Mouse (Mus musculus) liver, adult 2 months (tissue): ENCODE measurements at regions not wholly inside any gene's neighbourhood (a gene's known extent, or its start where the extent isn't known, plus 50 kb on each side); places are given as distances from the start of the nearest gene placed in this dataset.

Experiments
- DNase-seq: peaks from one replicate; pipeline ENCODE4 v3.0.0-alpha.2; 2011; ENCODE audit warnings: low read depth, low spot score; ENCODE audit errors: extremely low read depth
- H3K27ac ChIP-seq: fragments of 200-500 bp; replicated peaks from 2 replicates; pipeline ENCODE4 v1.5.1; 2012; ENCODE audit warnings: low read depth, mild to moderate bottlenecking, control low read depth, inconsistent platforms, low read length; ENCODE audit not compliant: insufficient read depth
- H3K27me3 ChIP-seq: fragments of 200-500 bp; 2 replicates; pipeline ENCODE4 v1.6.1; 2012; ENCODE audit warnings: mild to moderate bottlenecking, moderate library complexity, low read length, inconsistent platforms; ENCODE audit not compliant: control insufficient read depth, insufficient read depth
- H3K36me3 ChIP-seq: fragments of 200-500 bp; 2 replicates; pipeline ENCODE4 v1.6.1; 2012; ENCODE audit warnings: low read length, inconsistent platforms; ENCODE audit not compliant: control insufficient read depth, insufficient read depth
- H3K4me1 ChIP-seq: fragments of 200-500 bp; 2 replicates; pipeline ENCODE4 v1.6.1; 2011; ENCODE audit warnings: low read length; ENCODE audit not compliant: control insufficient read depth, insufficient read depth
- H3K4me3 ChIP-seq: fragments of 200-500 bp; 2 replicates; pipeline ENCODE4 v1.5.1; 2011; ENCODE audit warnings: low read depth, mild to moderate bottlenecking, control low read depth, low read length, moderate library complexity; ENCODE audit not compliant: insufficient read depth
- H3K79me2 ChIP-seq: fragments of 200-500 bp; 2 replicates; pipeline ENCODE4 v1.6.1; 2012; ENCODE audit warnings: inconsistent platforms, mild to moderate bottlenecking, low read length, moderate library complexity; ENCODE audit not compliant: control insufficient read depth, insufficient read depth
- H3K9ac ChIP-seq: fragments of 200-500 bp; 2 replicates; pipeline ENCODE4 v1.6.1; 2012; ENCODE audit warnings: low read depth, mild to moderate bottlenecking, control low read depth, inconsistent platforms, low read length
- CTCF ChIP-seq: fragments of 200-500 bp; IDR thresholded peaks from 2 replicates; pipeline ENCODE4 v1.5.1; 2011; ENCODE audit warnings: low read depth, low read length, control low read depth
- POLR2A ChIP-seq: fragments of 200-500 bp; IDR thresholded peaks from 2 replicates; pipeline ENCODE4 v1.6.1; 2011; ENCODE audit warnings: low read length, control low read depth; ENCODE audit not compliant: insufficient read depth; ENCODE audit errors: extremely low read depth
- WGBS: fragments of 180-500 bp; shearing (Covaris S2); methylation state at CpG from one replicate; pipeline ENCODE4 v1.1.7; 2018; 5-methylcytosine and 5-hydroxymethylcytosine counted together

DNA sequence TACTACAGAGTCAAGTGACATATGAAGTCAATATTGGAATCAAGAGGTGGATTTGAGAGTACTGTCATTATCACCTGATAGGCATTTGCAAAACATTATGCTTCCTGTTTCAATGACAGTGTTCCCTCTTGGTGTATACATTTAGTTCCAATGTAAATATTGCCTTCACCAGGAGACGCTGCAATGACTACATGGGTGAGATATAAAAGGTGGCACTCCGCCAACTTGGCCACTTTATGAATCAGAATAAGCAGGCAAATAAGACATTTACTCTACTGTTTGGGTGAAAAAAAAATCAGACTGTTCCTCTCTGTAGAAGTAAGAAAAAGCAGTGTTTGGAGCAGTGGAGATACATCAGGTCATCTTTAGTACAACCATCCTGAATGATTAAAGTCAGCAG is 215.9 kb downstream of the Pros1 start:
- no peak overlapping the region for H3K4me3 ChIP-seq
- DNase-seq: no peak
- H3K4me1 ChIP-seq: no peaks in the 10 kb centered on the region
- no peak overlapping the region for H3K27ac ChIP-seq
- no peak overlapping the region for H3K9ac ChIP-seq
- H3K79me2 ChIP-seq: no peaks in the 10 kb centered on the region
- H3K36me3 ChIP-seq: no peaks in the 10 kb centered on the region
- TF ChIP-seq CTCF (no peak), POLR2A (no peak)
- no peaks in the 10 kb centered on the region for H3K27me3 ChIP-seq
- 63% methylated on average over 2 of the region's 2 CpGs for WGBS

- no peak overlapping the region for H3K9ac ChIP-seq
- H3K79me2 ChIP-seq: no peaks in the 10 kb centered on the region
- no peak for DNase-seq
- TF ChIP-seq POLR2A (no peak), CTCF (no peak)
- H3K4me3 ChIP-seq: no peak overlapping the region
- H3K36me3 ChIP-seq: no peaks in the 10 kb centered on the region
- H3K4me1 ChIP-seq: no peaks in the 10 kb centered on the region
- no peaks in the 10 kb centered on the region for H3K27me3 ChIP-seq
- no peak overlapping the region for H3K27ac ChIP-seq
- WGBS: 73% methylated on average over 4 of the region's 4 CpGs
Observed at GRCm38 (mm10) chr16:63075814-63076213, 221.7 kb downstream of the Pros1 start.

- no peaks in the 10 kb centered on the region for H3K36me3 ChIP-seq
- DNase-seq: no peak
- TF ChIP-seq POLR2A (no peak), CTCF (no peak)
- no peak overlapping the region for H3K27ac ChIP-seq
- no peaks in the 10 kb centered on the region for H3K4me1 ChIP-seq
- no peak overlapping the region for H3K4me3 ChIP-seq
- no peaks in the 10 kb centered on the region for H3K27me3 ChIP-seq
- no peak overlapping the region for H3K9ac ChIP-seq
- H3K79me2 ChIP-seq: no peaks in the 10 kb centered on the region
- 70% methylated on average over 3 of the region's 3 CpGs for WGBS
Observed at GRCm38 (mm10) chr16:63081383-63081782, 227.3 kb downstream of the Pros1 start.

GRCm38 (mm10) chr16:63083256-63083655 is 229.1 kb downstream of the Pros1 start:
- no peaks in the 10 kb centered on the region for H3K4me1 ChIP-seq
- H3K27me3 ChIP-seq: no peaks in the 10 kb centered on the region
- TF ChIP-seq CTCF: no peak
- no peak for TF ChIP-seq POLR2A
- no peak for DNase-seq
- no peaks in the 10 kb centered on the region for H3K36me3 ChIP-seq
- no peak overlapping the region for H3K27ac ChIP-seq
- no peaks in the 10 kb centered on the region for H3K79me2 ChIP-seq
- 75% methylated on average over 5 of the region's 5 CpGs for WGBS
- H3K9ac ChIP-seq: no peak overlapping the region
- no peak overlapping the region for H3K4me3 ChIP-seq

DNA sequence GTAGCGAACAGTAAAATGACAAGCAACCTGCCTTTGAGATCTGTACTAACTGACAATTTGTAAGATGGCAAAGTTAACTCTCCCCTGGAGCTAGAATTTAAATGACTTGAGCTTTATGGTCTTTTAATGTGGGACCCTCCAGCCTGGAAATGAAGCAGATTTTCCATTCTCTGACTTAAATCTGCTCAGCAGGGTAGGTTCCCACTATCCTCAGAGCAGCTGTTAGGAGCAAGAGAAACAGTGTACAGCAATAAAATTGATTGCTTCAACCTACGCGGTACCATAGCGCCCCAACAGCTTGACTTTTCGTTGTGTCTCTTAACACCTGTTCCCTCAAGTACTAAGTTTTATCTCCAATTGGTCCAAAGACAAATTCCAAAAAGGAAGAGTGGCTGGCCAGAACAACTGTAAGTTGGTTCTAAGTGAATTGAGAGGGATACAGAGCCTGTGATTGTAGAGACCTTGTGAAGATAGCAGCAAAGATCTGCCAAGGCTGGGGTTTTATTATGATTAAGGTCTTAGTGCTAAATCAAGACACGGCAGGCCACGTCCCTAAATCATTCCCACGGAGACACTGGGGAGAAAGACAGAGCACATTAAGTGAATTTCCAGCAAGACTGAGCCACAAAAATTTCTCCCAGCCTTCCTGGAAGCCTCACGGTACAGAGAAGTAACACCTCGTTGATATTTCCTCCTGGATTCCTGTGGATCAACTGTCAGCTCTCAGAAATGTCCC is 230.1 kb downstream of the Pros1 start:
- WGBS: 86% methylated on average over 10 of the region's 10 CpGs
- H3K27me3 ChIP-seq: no peaks in the 10 kb centered on the region
- H3K79me2 ChIP-seq: no peaks in the 10 kb centered on the region
- H3K4me3 ChIP-seq: no peak overlapping the region
- H3K4me1 ChIP-seq: no peaks in the 10 kb centered on the region
- no peak for DNase-seq
- TF ChIP-seq CTCF (no peak), POLR2A (no peak)
- no peak overlapping the region for H3K27ac ChIP-seq
- H3K9ac ChIP-seq: no peak overlapping the region
- no peaks in the 10 kb centered on the region for H3K36me3 ChIP-seq

GRCm38 (mm10) chr16:63086086-63086796 is 232.1 kb downstream of the Pros1 start:
- no peaks in the 10 kb centered on the region for H3K27me3 ChIP-seq
- 69% methylated on average over 9 of the region's 9 CpGs for WGBS
- no peak overlapping the region for H3K27ac ChIP-seq
- no peaks in the 10 kb centered on the region for H3K4me1 ChIP-seq
- H3K79me2 ChIP-seq: no peaks in the 10 kb centered on the region
- TF ChIP-seq POLR2A (no peak), CTCF (no peak)
- H3K4me3 ChIP-seq: no peak overlapping the region
- no peaks in the 10 kb centered on the region for H3K36me3 ChIP-seq
- DNase-seq: no peak
- H3K9ac ChIP-seq: no peak overlapping the region
